Mouse (Mus musculus): ENCODE measurements around the gene Irf2bp1. TPM values are rescaled to one million over a fixed set of nuclear protein-coding genes. Genes with fewer than 3 reads are reported as not detected.
A peak's percentile ranks its signal among the peaks of the same experiment; 100 is the strongest.

The Irf2bp1 gene
- total RNA-seq, 2 experiments from 2014 or later = 6.9 to 11.4 TPM

DNA sequence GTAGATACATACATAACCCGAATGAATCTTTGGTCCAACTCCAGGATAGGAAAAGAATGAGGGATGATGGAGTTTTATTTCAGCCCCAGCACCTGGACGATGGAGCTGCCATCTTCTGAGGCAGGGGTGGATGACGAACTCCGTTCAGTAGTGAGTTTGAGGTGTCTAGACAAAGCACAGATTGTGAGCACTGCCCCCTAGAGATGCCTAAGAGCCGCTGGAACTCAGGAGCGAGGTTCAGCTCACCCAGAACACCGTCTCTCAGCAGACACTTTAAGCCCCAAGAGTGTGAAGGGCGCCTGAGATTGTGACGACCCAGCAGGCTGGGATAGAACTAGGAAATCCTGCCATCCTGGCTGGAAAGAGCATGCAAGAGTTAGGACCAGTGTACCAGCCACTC lies 5.0 kb upstream of the Irf2bp1 start:
- no peak for ATAC-seq (ENCODE audit: poor library complexity, severe bottlenecking)

DNA sequence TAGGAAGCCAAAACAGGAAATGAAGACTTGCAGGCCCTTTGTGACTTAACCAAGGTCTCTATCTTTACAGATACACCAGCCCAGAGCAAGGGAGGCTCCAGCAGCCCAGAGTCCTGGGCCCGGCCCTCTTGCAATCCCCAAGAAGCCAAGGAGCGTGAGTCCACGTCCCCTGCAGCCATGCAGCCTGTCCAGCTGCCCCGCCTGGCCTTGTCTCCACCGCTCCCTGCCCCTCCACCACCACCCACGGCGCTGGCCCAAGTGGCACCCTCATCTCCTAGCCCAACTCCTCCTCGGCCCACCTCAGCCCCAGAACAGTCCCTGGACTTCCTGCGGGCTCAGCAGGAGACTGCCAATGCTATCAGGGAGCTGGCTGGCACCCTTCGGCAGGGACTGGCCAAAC lies 3.4 kb upstream of the Irf2bp1 start:
- no peak for ATAC-seq (ENCODE audit: poor library complexity, severe bottlenecking)

DNA sequence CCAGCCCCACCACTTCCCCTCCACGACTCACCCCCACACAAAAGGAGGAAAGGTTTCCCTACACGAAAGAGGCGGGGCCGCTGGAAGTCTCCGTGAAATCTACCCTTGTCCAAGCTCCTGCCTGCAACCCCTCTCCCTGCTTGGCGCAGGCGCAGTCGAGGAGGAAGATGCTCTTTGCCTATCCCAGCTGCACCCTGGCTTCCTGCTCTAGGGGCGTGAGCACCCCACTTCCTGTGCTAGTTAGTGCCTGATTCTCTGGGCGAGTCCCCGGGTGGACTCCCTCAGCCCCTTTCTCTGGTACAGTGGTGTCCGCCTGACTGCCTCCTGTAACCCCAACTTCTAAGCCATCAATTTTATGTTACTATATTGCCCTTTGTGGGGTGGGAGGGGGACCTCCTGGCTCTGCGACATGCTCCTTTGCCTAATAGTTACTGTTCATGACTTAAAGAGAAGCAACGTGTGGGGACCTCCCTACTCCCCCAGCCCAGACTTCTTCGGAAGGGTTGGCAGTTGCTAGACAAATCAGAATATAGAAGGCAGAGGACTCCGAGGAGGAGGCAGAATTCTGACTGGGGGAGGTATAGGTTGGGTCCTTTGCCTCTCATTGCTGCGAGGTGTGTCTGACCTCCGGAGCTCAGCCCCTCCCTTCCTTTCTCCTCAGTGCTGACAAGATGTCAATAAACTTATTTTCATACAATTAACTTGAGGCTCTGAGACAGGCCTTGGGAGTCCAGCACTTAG lies 2.6 kb upstream of the Irf2bp1 start:
- ATAC-seq (ENCODE audit: poor library complexity, severe bottlenecking) = peak; percentile 64

DNA sequence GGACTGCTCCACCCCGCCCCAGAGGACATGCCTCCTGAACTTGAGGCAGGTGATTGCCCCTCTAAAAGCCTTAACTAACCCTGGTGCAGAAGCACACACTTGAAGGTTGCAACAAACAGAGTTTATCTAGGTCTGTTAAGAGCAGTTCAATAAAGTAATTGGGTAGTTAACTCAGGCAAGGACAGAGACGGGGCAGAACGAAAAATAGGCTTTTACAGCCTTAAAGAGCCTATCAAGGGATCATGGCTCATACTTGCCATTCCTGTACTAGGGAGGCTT lies 2.1 kb upstream of the Irf2bp1 start:
- ATAC-seq (ENCODE audit: poor library complexity, severe bottlenecking) = no peak

DNA sequence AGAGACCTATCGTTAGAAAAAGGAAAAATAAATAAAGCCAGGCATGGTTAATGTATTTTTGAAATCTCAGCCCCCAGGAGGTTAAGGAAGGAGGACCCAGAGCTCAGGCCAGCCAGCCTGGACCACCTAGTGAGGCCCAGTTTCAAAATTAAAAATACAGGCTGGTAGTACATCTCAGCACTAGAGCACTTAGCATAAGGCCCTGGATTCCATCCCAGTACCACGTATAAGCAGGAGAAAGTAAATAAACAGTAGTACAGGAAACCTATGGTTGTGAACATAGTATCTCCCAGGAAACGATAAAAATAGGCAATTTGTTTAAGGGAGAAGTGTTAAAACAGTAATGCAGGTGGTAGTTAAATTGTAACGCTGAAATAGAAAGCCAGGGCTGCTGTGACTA lies 1.7 kb upstream of the Irf2bp1 start:
- no peak for ATAC-seq (ENCODE audit: poor library complexity, severe bottlenecking)

DNA sequence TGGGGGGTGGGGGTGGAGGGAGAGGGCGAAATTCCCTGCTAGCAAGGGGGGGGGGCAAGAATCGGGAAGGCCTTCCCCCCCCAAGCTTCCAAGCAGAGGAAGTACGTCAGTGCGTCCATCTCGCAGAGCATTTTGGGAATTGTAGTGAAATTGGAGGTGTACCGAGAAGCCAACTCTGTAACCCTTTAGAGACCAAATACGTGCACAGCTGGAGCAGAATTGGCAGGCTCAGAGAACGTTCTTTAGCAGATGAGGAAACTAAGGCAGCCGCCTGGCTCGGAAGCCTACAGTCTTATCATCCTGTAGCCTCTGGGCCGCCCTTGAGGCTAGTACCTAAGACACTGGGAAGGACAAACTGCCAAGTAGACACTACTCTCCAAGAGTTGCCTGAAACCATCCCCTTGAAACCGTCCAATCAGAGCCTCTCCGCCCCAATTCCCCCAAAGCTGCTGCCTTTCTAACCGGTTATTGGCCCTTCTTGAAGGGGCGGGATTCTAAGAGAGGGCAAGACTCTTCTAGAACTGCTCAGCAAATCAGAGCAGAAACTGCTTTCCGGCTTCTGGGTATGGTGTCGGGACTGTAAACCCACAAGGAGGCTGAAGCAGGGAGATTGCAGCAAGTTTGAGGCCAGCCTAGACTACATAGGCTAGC lies 871 bp upstream of the Irf2bp1 start:
- peak; percentile 66 for ATAC-seq (ENCODE audit: poor library complexity, severe bottlenecking)

DNA sequence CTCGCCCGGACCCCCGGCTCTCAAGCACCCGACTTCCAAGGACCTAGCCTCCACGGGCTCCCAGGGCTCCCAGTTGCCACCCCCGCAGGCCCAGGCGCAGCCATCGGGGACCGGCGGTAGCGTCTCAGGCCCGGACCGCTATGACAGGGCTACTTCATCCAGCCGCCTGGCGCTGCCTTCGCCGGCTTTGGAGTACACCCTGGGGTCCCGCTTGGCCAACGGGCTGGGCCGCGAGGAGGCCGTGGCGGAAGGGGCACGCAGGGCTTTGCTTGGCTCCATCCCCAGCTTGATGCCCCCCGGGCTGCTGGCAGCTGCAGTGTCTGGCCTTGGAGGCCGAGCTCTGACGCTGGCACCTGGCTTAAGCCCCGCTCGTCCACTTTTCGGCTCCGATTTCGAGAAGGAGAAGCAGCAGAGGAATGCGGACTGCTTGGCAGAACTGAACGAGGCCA lies 811 bp downstream of the Irf2bp1 start:
- no peak for ATAC-seq (ENCODE audit: poor library complexity, severe bottlenecking)

DNA sequence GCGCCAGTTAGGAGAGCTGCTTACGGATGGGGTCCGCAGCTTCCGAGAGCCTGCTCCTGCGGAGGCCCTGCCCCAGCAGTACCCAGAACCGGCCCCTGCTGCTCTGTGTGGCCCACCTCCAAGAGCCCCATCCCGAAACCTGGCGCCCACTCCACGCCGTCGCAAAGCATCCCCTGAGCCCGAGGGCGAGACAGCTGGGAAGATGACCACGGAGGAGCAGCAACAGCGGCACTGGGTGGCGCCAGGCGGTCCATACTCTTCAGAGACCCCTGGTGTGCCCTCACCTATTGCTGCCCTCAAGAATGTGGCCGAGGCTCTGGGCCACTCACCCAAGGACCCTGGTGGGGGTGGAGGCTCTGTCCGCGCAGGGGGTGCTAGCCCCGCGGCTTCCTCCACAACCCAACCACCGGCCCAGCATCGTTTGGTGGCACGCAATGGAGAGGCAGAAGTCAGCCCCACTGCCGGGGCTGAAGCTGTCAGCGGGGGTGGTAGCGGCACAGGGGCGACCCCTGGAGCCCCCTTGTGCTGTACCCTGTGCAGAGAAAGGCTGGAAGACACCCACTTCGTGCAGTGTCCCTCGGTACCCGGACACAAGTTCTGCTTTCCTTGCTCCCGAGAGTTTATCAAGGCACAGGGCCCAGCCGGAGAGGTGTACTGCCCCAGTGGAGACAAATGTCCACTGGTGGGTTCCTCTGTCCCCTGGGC lies 1.7 kb downstream of the Irf2bp1 start:
- no peak for ATAC-seq (ENCODE audit: poor library complexity, severe bottlenecking)

DNA sequence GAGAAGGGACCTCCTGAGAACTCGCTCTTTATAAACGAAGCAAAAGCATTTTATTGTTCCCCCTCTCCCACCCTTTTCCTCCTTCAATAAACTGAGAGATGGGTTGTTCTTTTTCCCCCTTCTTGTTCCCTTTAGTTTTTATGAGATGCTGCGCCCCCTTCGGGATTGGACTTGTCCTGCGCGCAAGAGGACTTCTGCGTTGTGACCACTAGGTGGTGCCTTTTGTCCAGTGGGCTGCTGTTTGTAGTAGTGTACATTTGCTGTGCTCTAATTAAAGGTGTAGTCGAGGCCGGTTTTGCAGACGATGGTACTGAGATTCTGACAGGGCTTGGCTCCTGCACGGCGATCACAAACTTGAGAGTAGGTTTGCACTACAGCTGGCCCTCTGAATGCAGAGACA lies 2.6 kb downstream of the Irf2bp1 start:
- peak; percentile 60 for ATAC-seq (ENCODE audit: poor library complexity, severe bottlenecking)

DNA sequence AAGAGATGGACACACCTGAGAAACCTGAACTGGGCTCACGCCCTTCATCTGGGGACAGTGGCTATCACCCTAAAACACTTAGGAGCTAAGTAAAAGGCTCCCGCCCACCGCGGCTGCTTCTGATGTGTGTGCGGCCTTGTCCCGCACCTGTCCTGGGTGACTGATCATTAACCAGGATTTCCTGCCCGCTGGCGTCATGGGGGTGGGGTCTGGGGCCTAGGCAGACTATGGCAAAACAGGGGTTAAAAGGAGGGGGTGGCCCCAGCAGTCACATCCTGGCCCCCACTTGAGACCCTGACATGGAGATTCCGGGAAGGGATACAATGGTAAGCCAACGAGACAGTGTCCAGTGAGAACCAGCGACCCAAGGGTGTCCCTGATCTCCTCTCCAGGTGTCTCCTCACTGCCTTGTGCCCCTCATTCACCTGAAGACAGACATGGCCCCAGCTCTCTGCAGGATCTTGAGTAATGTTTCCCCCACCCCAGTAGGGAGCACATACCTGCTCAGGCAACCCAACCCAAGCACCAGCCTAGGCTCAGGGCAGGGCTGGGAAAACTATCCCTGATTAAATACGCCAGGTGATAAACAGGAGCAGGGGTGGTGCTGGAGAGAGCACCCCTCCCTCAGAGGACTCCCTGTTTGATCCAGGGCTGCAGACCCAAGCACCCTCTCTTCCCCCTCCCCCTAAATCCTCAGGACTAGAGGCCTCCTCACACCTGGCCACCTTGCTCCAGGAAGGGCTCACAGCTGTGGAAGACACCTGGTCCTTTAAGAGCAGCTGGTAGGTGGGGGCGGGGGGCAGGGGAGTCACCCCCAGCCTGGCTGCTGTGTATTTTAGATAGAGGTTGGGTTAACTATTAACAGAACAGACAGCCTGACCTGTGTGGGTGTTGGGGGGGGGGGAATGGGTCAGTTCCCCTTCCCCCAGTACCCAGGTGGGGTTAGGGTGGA lies 3.5 kb downstream of the Irf2bp1 start:
- no peak for ATAC-seq (ENCODE audit: poor library complexity, severe bottlenecking)

DNA sequence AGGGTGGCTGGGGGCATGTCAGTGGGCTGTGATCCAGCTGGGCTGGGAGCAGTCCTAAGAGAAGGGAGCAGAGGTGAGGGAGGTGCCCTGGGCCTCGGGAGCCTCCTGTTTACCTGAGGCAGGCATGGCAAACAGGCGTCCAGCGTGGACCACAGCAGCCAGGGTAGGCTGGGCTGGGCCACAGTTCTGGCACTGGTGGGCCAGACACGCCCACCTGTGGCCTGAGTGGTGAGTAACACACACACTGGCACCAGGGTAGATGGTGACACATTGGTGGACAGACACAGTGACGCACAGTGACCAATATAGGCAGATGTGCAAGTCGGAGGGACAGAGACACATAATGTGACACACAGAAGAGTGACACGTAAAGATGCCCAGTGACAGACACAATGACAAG lies 6.7 kb downstream of the Irf2bp1 start:
- no peak for ATAC-seq (ENCODE audit: poor library complexity, severe bottlenecking)

DNA sequence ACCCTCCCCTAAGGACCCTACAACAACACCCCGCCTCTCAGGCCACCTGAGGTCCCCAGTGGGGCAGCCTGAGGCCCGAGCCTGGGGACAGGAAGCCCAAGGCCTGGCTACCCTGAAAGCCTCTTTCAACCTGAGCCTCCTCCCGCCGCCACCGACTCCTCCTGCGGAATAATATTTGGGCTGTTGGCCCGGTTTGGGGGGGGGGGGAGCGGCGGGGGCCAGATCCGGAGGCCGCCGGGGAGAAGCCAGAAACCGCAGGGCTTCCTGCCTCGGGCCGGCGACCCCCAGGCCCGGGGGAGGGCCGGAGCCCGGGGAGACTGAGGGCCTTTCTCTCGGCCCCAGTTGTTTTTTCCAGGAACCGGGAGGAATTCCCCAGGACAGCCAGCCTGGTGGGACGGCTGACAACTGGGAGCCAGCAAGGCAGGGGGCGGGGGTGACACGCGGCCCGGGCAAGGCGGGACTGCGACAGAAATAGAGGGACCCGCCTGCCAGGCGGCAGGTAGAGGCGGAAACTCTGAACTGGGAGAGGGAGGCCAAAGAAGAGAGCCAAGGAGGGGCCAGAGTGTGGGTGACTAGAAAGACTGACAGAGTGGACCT lies 8.3 kb downstream of the Irf2bp1 start:
- ATAC-seq (ENCODE audit: poor library complexity, severe bottlenecking) = 0 out of 2 replicates have a peak, but pooled peaks have one; percentile 15

DNA sequence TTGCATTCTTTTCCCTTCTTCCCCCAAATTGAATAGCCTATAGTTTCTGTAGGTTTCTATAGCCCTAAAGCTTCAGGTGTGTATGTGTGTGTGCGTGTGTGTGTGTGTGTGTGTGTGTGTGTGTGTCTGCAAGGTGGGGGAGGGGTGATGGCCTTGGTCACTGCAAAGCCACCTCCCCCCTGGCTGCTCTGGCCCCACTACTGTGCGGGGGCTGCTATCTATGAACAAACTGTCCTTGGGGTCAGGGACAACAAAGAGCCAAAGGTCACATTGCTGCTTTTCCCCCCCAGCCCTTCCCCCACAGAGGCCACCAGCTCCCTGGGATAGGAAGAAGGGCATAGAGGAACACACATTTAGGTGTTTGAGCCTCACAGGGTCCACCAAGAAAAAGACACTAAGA lies 9.0 kb downstream of the Irf2bp1 start:
- no peak for ATAC-seq (ENCODE audit: poor library complexity, severe bottlenecking)

DNA sequence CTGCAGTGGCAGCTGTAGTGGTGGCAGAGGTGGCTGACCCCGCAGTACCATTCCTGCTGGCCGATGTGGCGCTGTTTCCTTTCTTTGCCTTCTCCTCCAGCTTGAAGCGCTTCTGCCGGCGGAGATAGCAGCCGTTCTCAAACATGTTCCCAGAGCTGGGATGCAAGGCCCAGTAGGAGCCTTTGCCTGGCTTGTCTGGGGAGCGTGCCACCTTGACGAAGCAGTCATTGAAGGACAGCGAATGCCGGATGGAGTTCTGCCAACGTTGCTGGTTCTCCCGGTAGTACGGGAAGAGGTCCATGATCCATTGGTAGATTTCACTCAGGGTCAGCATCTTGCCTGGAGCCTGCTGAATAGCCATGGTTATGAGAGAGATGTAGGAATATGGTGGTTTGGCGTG lies 10.6 kb downstream of the Irf2bp1 start:
- ATAC-seq (ENCODE audit: poor library complexity, severe bottlenecking) = no peak

DNA sequence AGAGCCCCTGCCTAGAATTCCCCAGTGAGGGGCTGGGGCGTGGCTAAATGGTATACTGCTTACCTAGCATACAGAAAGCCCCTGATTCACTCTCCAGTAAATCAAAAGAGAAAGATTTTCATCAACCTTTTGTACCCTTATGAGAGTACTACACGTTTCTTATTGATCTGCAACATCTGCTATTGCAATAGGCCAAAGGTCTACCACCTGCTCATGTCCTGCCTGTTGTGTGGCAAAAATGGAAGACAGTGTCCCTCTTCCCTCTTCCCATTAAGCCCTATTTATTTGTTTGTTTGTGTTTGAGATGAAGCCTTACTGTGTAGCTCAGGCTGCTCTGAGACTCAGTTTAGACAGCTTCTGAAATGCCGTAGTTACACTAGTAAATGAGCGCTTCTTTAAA lies 12.2 kb downstream of the Irf2bp1 start:
- no peak for ATAC-seq (ENCODE audit: poor library complexity, severe bottlenecking)

DNA sequence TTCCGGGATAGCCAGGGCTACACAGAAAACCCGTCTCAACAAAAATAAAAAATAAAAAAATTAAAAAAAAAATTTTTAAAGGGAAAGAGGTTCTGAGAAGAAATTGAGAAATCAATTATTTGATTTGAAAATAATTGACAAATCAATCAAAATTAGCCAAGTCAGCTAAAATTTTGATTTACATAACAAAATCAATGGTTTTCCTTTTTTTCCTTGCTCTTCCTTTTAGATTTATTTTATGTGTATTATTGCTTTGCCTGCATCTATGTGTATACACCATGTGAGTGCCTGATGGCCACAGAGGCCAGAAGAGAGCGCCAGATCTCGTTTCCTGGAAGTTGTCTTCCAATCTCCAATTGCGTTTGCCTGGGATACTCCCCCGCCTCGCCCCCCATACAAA lies 14.1 kb downstream of the Irf2bp1 start:
- no peak for ATAC-seq (ENCODE audit: poor library complexity, severe bottlenecking)

DNA sequence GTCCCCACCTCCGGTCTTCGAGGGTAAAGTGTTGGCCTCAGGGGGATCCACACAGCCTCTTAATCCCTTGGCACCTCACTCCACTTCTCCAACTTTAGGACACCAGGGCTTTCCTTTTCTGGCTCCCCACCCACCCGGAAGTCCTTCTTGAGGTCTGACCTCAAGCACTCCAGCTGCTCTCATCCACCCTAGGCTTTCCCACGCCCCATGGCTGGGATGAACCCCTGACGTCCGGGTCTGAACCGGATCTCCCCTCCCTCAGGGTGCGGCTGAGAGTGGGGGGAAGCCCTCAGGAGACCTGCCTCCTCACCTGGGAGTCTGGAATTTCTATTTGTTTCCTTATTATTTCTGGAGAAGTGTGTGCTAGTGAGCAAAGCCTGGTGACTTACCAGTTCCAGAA lies 17.2 kb downstream of the Irf2bp1 start:
- ATAC-seq (ENCODE audit: poor library complexity, severe bottlenecking) = no peak

DNA sequence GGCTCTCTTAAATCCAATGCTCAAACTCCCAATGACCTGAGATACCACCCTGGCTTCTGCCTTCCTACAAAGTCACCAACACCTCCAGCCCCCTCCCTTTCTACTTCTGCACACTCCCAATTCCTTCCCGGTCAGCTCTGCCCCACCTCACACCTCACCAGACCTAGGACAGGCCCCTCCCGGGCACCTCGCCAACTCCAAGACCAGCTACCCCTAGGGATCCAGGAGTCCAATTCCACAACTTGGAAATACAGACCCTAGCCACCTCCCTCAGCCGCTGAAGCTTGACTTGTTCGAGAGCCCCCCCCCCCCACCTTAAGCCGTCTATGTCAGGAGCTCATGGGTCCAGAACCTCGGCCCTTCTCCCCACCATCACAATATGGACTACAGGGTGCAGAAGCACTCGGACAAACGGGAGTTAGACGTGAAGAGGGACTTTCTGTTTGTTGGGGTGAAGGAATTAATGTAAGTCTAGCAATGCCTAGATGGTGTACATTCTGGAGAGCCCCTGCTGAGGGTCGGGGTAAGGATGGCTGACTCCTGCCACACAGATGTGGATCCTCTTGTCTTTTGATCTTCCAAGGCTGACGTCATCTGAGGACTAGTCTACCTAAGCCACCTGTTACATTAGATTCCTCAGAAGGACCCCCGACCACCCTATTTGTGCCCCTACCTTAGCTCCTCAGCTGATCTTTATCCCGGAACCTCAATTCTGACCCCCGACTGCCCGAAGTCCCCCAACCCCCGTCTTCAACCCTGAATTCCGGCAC lies 18.5 kb downstream of the Irf2bp1 start:
- ATAC-seq (ENCODE audit: poor library complexity, severe bottlenecking) = no peak

DNA sequence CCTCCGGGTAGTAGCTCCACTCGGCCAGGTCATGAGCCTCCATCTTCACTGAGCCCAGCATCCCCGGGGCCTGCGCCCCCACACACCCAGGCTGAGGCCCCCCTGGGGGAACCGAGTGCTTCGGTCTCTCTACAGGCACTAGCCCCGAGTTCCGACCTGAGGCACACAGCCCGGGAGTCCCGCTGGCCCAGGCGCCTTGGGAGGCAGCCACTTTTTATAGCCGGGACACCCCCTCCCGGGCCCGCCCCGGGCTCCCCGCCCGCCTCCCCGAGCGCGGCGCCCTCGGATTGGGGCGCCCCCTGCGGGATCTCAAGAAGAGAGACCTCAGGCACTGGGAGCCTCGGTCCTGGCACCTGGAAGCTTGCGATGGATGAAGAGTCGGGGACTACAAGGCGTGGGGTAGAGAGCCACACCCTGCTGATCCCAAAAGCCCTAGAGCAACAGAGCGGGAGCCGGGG lies 19.5 kb downstream of the Irf2bp1 start, which contains the start of gene Foxa3:
Gene Foxa3 (minus strand): TSS at position 182 of the 458 bp plus-strand sequence.
- ATAC-seq (ENCODE audit: poor library complexity, severe bottlenecking) = peak; percentile 16; the same call in 1 of the 2 replicates

DNA sequence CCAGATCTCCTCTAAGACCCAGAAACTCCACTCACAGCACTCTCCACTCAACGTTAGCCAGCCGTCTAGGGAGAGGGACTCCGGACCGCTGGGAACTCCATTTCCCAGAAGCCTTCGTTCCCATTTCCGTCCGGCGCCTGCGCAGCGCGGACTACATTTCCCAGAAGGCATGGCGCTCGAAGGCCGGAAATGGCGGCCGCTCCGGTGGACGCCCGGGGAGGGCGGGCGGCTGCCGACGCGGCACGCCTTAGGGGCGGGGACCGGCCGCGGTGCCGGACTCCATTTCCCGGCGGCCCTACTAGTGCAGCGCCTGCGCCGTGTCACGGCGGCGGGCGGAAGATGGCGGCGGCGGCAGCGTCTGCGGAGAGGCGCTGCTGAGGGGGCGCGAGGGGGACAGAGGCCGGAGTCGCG lies 20.3 kb downstream of the Irf2bp1 start, which contains the start of gene Sympk:
Gene Sympk (plus strand): TSS at position 282 of the 411 bp plus-strand sequence.
- ATAC-seq (ENCODE audit: poor library complexity, severe bottlenecking) = peak; percentile 95
